Comparison of ENCODE assay signal across 8 mouse cellular contexts in the genomic region with DNA sequence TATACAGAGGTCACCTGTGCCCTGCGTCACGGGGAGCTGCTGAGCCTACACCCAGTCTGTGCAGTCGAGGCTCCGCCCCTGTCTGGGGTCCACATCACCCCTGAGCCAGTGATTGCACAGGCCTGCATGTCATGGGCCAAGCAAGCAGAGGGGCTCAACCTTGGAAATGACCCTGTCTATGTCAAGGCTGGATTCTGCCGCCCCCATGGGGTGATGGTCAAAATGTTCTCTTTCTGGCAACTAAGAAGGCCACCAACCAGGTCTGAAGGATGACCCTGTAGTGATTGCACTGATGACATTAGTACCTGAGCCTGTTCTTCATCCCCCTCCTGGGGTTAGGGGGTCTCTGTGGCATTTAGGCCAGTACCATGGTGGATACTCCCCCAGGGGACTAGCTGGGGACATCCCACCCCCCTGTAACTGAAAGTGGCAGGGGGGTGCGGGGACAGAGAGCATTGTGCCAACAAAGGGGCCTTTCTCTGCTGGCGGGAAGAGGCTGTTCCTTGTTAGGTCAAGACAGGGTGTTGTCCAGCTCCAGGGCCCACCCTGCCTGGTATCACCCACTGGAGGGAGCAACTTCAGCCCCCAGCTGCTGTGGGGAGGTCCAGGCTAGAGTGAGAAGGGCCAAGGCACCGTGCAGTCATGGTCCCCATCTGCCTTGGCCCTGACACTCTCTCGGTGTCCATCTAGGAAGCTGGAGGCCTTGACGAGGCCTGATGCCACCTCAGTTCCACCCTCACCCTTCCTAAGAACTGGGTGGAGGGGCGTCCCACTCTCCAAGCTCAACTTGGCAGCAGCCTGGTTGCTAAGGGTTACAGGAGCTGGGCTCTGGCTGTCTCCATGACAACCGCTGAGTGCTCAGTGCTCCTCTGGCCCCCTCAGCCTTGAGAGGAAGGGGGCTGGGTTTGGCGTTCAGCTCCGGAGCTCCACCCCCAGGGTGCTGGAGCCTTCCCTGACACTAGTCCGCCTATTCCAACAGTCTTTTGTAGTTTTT. TPM values are rescaled to one million over a fixed set of nuclear protein-coding genes. Genes with fewer than 3 reads are reported as not detected.
DNase-seq lines count a peak whose midpoint lies in the region; ATAC-seq lines count a peak whose summit lies in the region.

No protein-coding gene starts in this region.

- DNase-seq in kidney, postnatal 10 days = peak; percentile 76
- DNase-seq in kidney, postnatal 25 days = no peak
- DNase-seq in cerebellum, adult 11-12 months = peak; percentile 69
- no peak for DNase-seq in liver, embryonic 13.5 days
- DNase-seq in right cerebral cortex, postnatal 25 days = peak; percentile 88
- no peak for DNase-seq in B cell, adult 2 months

- no peaks in the 10 kb centered on the region for H3K9me3 ChIP-seq in forebrain, embryonic 16.5 days (ENCODE audit: control insufficient read depth, low read length)
- no peaks in the 10 kb centered on the region for H3K9me3 ChIP-seq in intestine, embryonic 16.5 days (ENCODE audit: control insufficient read depth, low read length)
- no peaks in the 10 kb centered on the region for H3K9me3 ChIP-seq in liver, embryonic 13.5 days (replicated peaks)

- H3K9ac ChIP-seq in forebrain, embryonic 16.5 days (replicated peaks; ENCODE audit: low read depth, low read length) = peak overlapping the region; percentile 80
- H3K9ac ChIP-seq in intestine, embryonic 16.5 days (ENCODE audit: low read depth, low read length) = peak overlapping the region; percentile 68
- no peak overlapping the region for H3K9ac ChIP-seq in liver, embryonic 13.5 days

- WGBS in forebrain, embryonic 16.5 days = 3% methylated on average over 15 of the region's 15 CpGs
- 18% methylated on average over 15 of the region's 15 CpGs for WGBS in intestine, embryonic 16.5 days
- 22% methylated on average over 15 of the region's 15 CpGs for WGBS in liver, embryonic 13.5 days (ENCODE audit: insufficient replicate concordance)

- H3K27ac ChIP-seq in forebrain, embryonic 16.5 days (ENCODE audit: low read length) = peak overlapping the region; percentile 95
- H3K27ac ChIP-seq in intestine, embryonic 16.5 days (ENCODE audit: low read length) = peak overlapping the region; percentile 18; the same call in 1 of the 2 replicates
- H3K27ac ChIP-seq in liver, embryonic 13.5 days = no peak overlapping the region

- H3K4me1 ChIP-seq in forebrain, embryonic 16.5 days (replicated peaks; ENCODE audit: control insufficient read depth, insufficient read depth, low read length) = peaks cover 30% of the 10 kb centered on the region
- H3K4me1 ChIP-seq in intestine, embryonic 16.5 days (ENCODE audit: control insufficient read depth, insufficient read depth, low read length) = peaks cover 22% of the 10 kb centered on the region
- peaks cover 22% of the 10 kb centered on the region for H3K4me1 ChIP-seq in liver, embryonic 13.5 days (replicated peaks)

- ATAC-seq in forebrain, embryonic 16.5 days = peak; percentile 93
- ATAC-seq in intestine, embryonic 16.5 days = peak; percentile 63
- ATAC-seq in liver, embryonic 13.5 days (ENCODE audit: low read depth) = peak; percentile 22; the same call in 1 of the 2 replicates

- no peaks in the 10 kb centered on the region for H3K27me3 ChIP-seq in forebrain, embryonic 16.5 days (replicated peaks; ENCODE audit: control insufficient read depth, insufficient read depth, low read length)
- no peaks in the 10 kb centered on the region; the same call in 1 of the 2 replicates for H3K27me3 ChIP-seq in intestine, embryonic 16.5 days (replicated peaks; ENCODE audit: control insufficient read depth, insufficient read depth, low read length)
- peaks cover 44% of the 10 kb centered on the region for H3K27me3 ChIP-seq in liver, embryonic 13.5 days

- H3K36me3 ChIP-seq in forebrain, embryonic 16.5 days (ENCODE audit: control insufficient read depth, insufficient read depth) = peaks cover 12% of the 10 kb centered on the region
- H3K36me3 ChIP-seq in intestine, embryonic 16.5 days (ENCODE audit: control insufficient read depth, insufficient read depth, low read length) = peaks cover 12% of the 10 kb centered on the region
- H3K36me3 ChIP-seq in liver, embryonic 13.5 days = peaks cover 20% of the 10 kb centered on the region

- H3K4me2 ChIP-seq in forebrain, embryonic 16.5 days (ENCODE audit: low read length) = peak overlapping the region; percentile 88
- peak overlapping the region; percentile 94 for H3K4me2 ChIP-seq in intestine, embryonic 16.5 days (ENCODE audit: low read depth, low read length)
- H3K4me2 ChIP-seq in liver, embryonic 13.5 days = peak overlapping the region; percentile 75

- H3K4me3 ChIP-seq in forebrain, embryonic 16.5 days (replicated peaks; ENCODE audit: low read length) = peak overlapping the region; percentile 74
- peak overlapping the region; percentile 60 for H3K4me3 ChIP-seq in intestine, embryonic 16.5 days (ENCODE audit: low read length)
- peak overlapping the region; percentile 56 for H3K4me3 ChIP-seq in liver, embryonic 13.5 days (replicated peaks)

RNA-seq across cellular contexts. Expression of gene Cers1, which starts 1.2 kb away (rescaled TPM):
- 32.7 and 35.8 TPM in 2 replicates for polyA plus RNA-seq in forebrain, embryonic 16.5 days (2015; fragmentation: Nextera tagmentation; extraction: Ambion mirVana)
- 2.1 and 3.2 TPM in 2 replicates for polyA plus RNA-seq in intestine, embryonic 16.5 days (2015; fragmentation: Nextera tagmentation; extraction: Ambion mirVana)
- 0.15 and 0.30 TPM in 2 replicates for polyA plus RNA-seq in liver, embryonic 13.5 days (2015; fragmentation: Nextera tagmentation; extraction: Ambion mirVana)

RNA-seq across cellular contexts. Expression of gene Gdf1, which starts 12.8 kb away (rescaled TPM):
- 3.9 and 5.8 TPM in 2 replicates for polyA plus RNA-seq in forebrain, embryonic 16.5 days (2015; fragmentation: Nextera tagmentation; extraction: Ambion mirVana)
- polyA plus RNA-seq in intestine, embryonic 16.5 days (2015; fragmentation: Nextera tagmentation; extraction: Ambion mirVana) = 0.53 and 0.78 TPM in 2 replicates
- polyA plus RNA-seq in liver, embryonic 13.5 days (2015; fragmentation: Nextera tagmentation; extraction: Ambion mirVana) = 0.17 and 0.29 TPM in 2 replicates

RNA-seq across cellular contexts. Expression of gene Cope, which starts 14.5 kb away (rescaled TPM):
- 270 and 273 TPM in 2 replicates for polyA plus RNA-seq in forebrain, embryonic 16.5 days (2015; fragmentation: Nextera tagmentation; extraction: Ambion mirVana)
- 432 and 443 TPM in 2 replicates for polyA plus RNA-seq in intestine, embryonic 16.5 days (2015; fragmentation: Nextera tagmentation; extraction: Ambion mirVana)
- 170 and 197 TPM in 2 replicates for polyA plus RNA-seq in liver, embryonic 13.5 days (2015; fragmentation: Nextera tagmentation; extraction: Ambion mirVana)

RNA-seq across cellular contexts. Expression of gene Ddx49, which starts 14.5 kb away (rescaled TPM):
- 53.7 and 57.5 TPM in 2 replicates for polyA plus RNA-seq in forebrain, embryonic 16.5 days (2015; fragmentation: Nextera tagmentation; extraction: Ambion mirVana)
- polyA plus RNA-seq in intestine, embryonic 16.5 days (2015; fragmentation: Nextera tagmentation; extraction: Ambion mirVana) = 44.2 and 48.4 TPM in 2 replicates
- polyA plus RNA-seq in liver, embryonic 13.5 days (2015; fragmentation: Nextera tagmentation; extraction: Ambion mirVana) = 32.4 and 34.1 TPM in 2 replicates

RNA-seq across cellular contexts. Expression of gene Homer3, which starts 34.2 kb away (rescaled TPM):
- polyA plus RNA-seq in forebrain, embryonic 16.5 days (2015; fragmentation: Nextera tagmentation; extraction: Ambion mirVana) = 47.2 and 49.4 TPM in 2 replicates
- polyA plus RNA-seq in intestine, embryonic 16.5 days (2015; fragmentation: Nextera tagmentation; extraction: Ambion mirVana) = 25.5 and 26.0 TPM in 2 replicates
- 8.6 and 9.4 TPM in 2 replicates for polyA plus RNA-seq in liver, embryonic 13.5 days (2015; fragmentation: Nextera tagmentation; extraction: Ambion mirVana)

Comparison
In these comparisons a context has a peak if more than half of its experiments do, and no peak if none do; other contexts are left out.
1. DNase-seq: peak in kidney, postnatal 10 days (single experiment), cerebellum, adult 11-12 months (single experiment) and right cerebral cortex, postnatal 25 days (single experiment); none in kidney, postnatal 25 days (0 of 2), liver, embryonic 13.5 days (single experiment) and B cell, adult 2 months (0 of 2).
2. ATAC-seq: peak in every context shown above with its lines; median percentile 93 in forebrain, embryonic 16.5 days; 63 in intestine, embryonic 16.5 days; 22 in liver, embryonic 13.5 days.
3. Peak in every context shown above with its lines, with median percentiles within 50 percentile points of each other: H3K4me2 ChIP-seq and H3K4me3 ChIP-seq.